Mouse (Mus musculus) forebrain, embryonic 11.5 days (tissue): ENCODE measurements around the gene Tnni1. TPM values are rescaled to one million over a fixed set of nuclear protein-coding genes. Genes with fewer than 3 reads are reported as not detected.

Experiments used
- polyA plus RNA-seq: library from polyadenylated mRNA; unstranded; fragments of >200 nt; fragmentation: Nextera tagmentation; extraction: Ambion mirVana; gene quantifications from 2 replicates; pipeline ENCODE4 v1.2.1, GENCODE M21; 2014

Tnni1 gene
- polyA plus RNA-seq, 1 experiment from 2014 or later = 0.65 TPM

Other genes starting within 250 kb of the Tnni1 start
- gene Nav1, start 172.1 kb upstream of the Tnni1 start, polyA plus RNA-seq = 23.4 and 26.9 TPM in 2 replicates
- 37.1 and 39.1 TPM in 2 replicates for gene Csrp1, start 59.4 kb upstream of the Tnni1 start, polyA plus RNA-seq
- gene Phlda3, start 13.3 kb upstream of the Tnni1 start, polyA plus RNA-seq = 21.5 and 24.2 TPM in 2 replicates
- gene Lad1, start 39.2 kb downstream of the Tnni1 start, polyA plus RNA-seq = 0.47 and 0.65 TPM in 2 replicates
- 0.25 TPM in 1 of 2 replicates, not detected in the other for gene Tnnt2, start 56.9 kb downstream of the Tnni1 start, polyA plus RNA-seq
- 0.11 TPM in 1 of 2 replicates, not detected in the other for gene Pkp1, start 139.8 kb downstream of the Tnni1 start, polyA plus RNA-seq
- not detected in 2 replicates for gene Igfn1, start 226.9 kb downstream of the Tnni1 start, polyA plus RNA-seq
- gene Tmem9, start 228.7 kb downstream of the Tnni1 start, polyA plus RNA-seq = 89.4 and 98.3 TPM in 2 replicates